15 mouse cellular contexts compared by ENCODE assay signal in genomic region chr15:83430986-83431763, GRCm38 (mm10). TPM values are rescaled to one million over a fixed set of nuclear protein-coding genes. Genes with fewer than 3 reads are reported as not detected.
DNase-seq lines count a peak whose midpoint lies in the region; ATAC-seq and TF ChIP-seq lines count a peak whose summit lies in the region.
"Had no signal": no experiment of that assay in that cellular context is flagged by ENCODE, and none has a peak within 500 bp of the region (broad histone marks: within the 10 kb centered on the region; RNA-seq: fewer than 3 reads in every experiment).

No protein-coding gene starts in this region.

- DNase-seq in heart, postnatal 4 days: no peak
- DNase-seq in lung, embryonic 14.5 days: no peak
- DNase-seq in lung, adult 18-20 months: no peak
- DNase-seq in MEL (ENCODE audit: low read depth, low spot score): no peak
- DNase-seq in liver, postnatal 0 days: no peak
- DNase-seq in retina, embryonic 14.5 days (ENCODE audit: low spot score): no peak
- DNase-seq: adrenal gland, postnatal 10 days; gastrocnemius, postnatal 36 days; kidney, adult 8-10 months; left cerebral cortex, postnatal 4 days; spleen, adult 18-20 months had no signal

- WGBS in heart, embryonic 13.5 days: 76% methylated on average over 14 of the region's 14 CpGs
- 81% methylated on average over 14 of the region's 14 CpGs for WGBS in lung, embryonic 14.5 days
- 81% methylated on average over 14 of the region's 14 CpGs for WGBS in liver, postnatal 0 days (ENCODE audit: insufficient replicate concordance)

- no peak for TF ChIP-seq POLR2A in MEL (IDR thresholded peaks at IDR 0.05; ENCODE audit: control insufficient read depth in 1 of 2, insufficient read depth in 1 of 2, low read depth in 1 of 2, low read length in 2 of 2, poor library complexity in 1 of 2)

- no peaks in the 10 kb centered on the region for H3K27me3 ChIP-seq in heart, embryonic 13.5 days (replicated peaks)
- H3K27me3 ChIP-seq in lung, embryonic 14.5 days (ENCODE audit: insufficient read depth, low read length): no peaks in the 10 kb centered on the region
- no peaks in the 10 kb centered on the region for H3K27me3 ChIP-seq in MEL (ENCODE audit: control insufficient read depth in 1 of 2, insufficient read depth in 2 of 2, low read length in 2 of 2)
- no peaks in the 10 kb centered on the region for H3K27me3 ChIP-seq in liver, postnatal 0 days (ENCODE audit: insufficient read depth, low read length)
- H3K27me3 ChIP-seq: forebrain, embryonic 15.5 days had no signal

- ATAC-seq in heart, embryonic 13.5 days (ENCODE audit: extremely low read depth, insufficient number of reproducible peaks, low FRiP score, low TSS enrichment): no peak
- no peak for ATAC-seq in lung, embryonic 14.5 days (ENCODE audit: insufficient read depth)
- ATAC-seq in liver, postnatal 0 days: no peak
- no peak for ATAC-seq in megakaryocyte-erythroid progenitor cell, adult 5-6 weeks (replicated peaks; ENCODE audit: low FRiP score, low TSS enrichment, poor library complexity, severe bottlenecking)
- ATAC-seq: forebrain, embryonic 15.5 days had no signal

- H3K9me3 ChIP-seq in heart, embryonic 13.5 days: no peaks in the 10 kb centered on the region
- no peaks in the 10 kb centered on the region for H3K9me3 ChIP-seq in lung, embryonic 14.5 days (ENCODE audit: low read depth, low read length)
- H3K9me3 ChIP-seq in MEL (replicated peaks; ENCODE audit: insufficient read depth, low read length): no peaks in the 10 kb centered on the region
- no peaks in the 10 kb centered on the region for H3K9me3 ChIP-seq in liver, postnatal 0 days (ENCODE audit: low read length)
- H3K9me3 ChIP-seq: forebrain, embryonic 15.5 days had no signal

- no peak overlapping the region for H3K4me3 ChIP-seq in heart, embryonic 13.5 days
- H3K4me3 ChIP-seq in lung, embryonic 14.5 days (ENCODE audit: low read depth, low read length): no peak overlapping the region
- peak overlapping the region in 1 of 2 experiments; percentile 96; a peak in 1 of 4 replicates for H3K4me3 ChIP-seq in MEL (ENCODE audit: control insufficient read depth in 1 of 2, insufficient read depth in 1 of 2, low read depth in 2 of 2, low read length in 2 of 2)
- peak overlapping the region; percentile 41; the same call in 1 of the 2 replicates for H3K4me3 ChIP-seq in liver, postnatal 0 days (ENCODE audit: low read depth, low read length)
- H3K4me3 ChIP-seq: forebrain, embryonic 15.5 days had no signal

- no peak for TF ChIP-seq RAD21 in MEL (IDR thresholded peaks at IDR 0.05; ENCODE audit: low read depth, low read length)

- TF ChIP-seq CTCF in lung, embryonic 14.5 days (IDR thresholded peaks at IDR 0.05; ENCODE audit: low read depth): no peak
- no peak for TF ChIP-seq CTCF in MEL (IDR thresholded peaks at IDR 0.05 in 2 of 3, conservative IDR thresholded peaks at IDR 0.05 in 1 of 3; ENCODE audit: control insufficient read depth in 1 of 3, insufficient read depth in 1 of 3, low read depth in 2 of 3, low read length in 3 of 3, poor library complexity in 1 of 3, severe bottlenecking in 1 of 3)
- no peak for TF ChIP-seq CTCF in liver, postnatal 0 days (IDR thresholded peaks at IDR 0.05; ENCODE audit: low read depth)

- TF ChIP-seq EP300 in MEL (IDR thresholded peaks at IDR 0.05; ENCODE audit: low read depth in 1 of 2, low read length in 2 of 2): no peak
- TF ChIP-seq EP300 in liver, postnatal 0 days (IDR thresholded peaks at IDR 0.05; ENCODE audit: low read depth): no peak

- H3K27ac ChIP-seq in heart, embryonic 13.5 days (replicated peaks): peak overlapping the region; percentile 32
- peak overlapping the region; percentile 82; the same call in 1 of the 2 replicates for H3K27ac ChIP-seq in lung, embryonic 14.5 days (ENCODE audit: low read depth)
- peak overlapping the region; percentile 87; the same call in 1 of the 2 replicates for H3K27ac ChIP-seq in MEL (ENCODE audit: control insufficient read depth, low read depth, low read length)
- H3K27ac ChIP-seq in liver, postnatal 0 days (ENCODE audit: low read depth): peak overlapping the region; percentile 80
- H3K27ac ChIP-seq: forebrain, embryonic 15.5 days; hindbrain, embryonic 14.5 days had no signal

- H3K36me3 ChIP-seq in heart, embryonic 13.5 days: no peaks in the 10 kb centered on the region
- H3K36me3 ChIP-seq in lung, embryonic 14.5 days (ENCODE audit: insufficient read depth): no peaks in the 10 kb centered on the region
- peaks cover 0 to 63% of the 10 kb centered on the region in 2 experiments for H3K36me3 ChIP-seq in MEL (ENCODE audit: control insufficient read depth in 1 of 2, insufficient read depth in 2 of 2, low read length in 2 of 2)
- no peaks in the 10 kb centered on the region for H3K36me3 ChIP-seq in liver, postnatal 0 days (replicated peaks; ENCODE audit: insufficient read depth, low read length)
- H3K36me3 ChIP-seq: forebrain, embryonic 15.5 days had no signal

- H3K79me2 ChIP-seq in MEL (ENCODE audit: control insufficient read depth, insufficient read depth, low read length, poor library complexity): peaks cover 57% of the 10 kb centered on the region

- H3K9ac ChIP-seq in heart, embryonic 13.5 days: no peak overlapping the region; the same call in 1 of the 2 replicates
- no peak overlapping the region for H3K9ac ChIP-seq in lung, embryonic 14.5 days
- peak overlapping the region; percentile 74; the same call in 1 of the 2 replicates for H3K9ac ChIP-seq in MEL (ENCODE audit: control insufficient read depth, low read depth, low read length, poor library complexity, severe bottlenecking)
- no peak overlapping the region for H3K9ac ChIP-seq in liver, postnatal 0 days (replicated peaks)
- H3K9ac ChIP-seq: forebrain, embryonic 15.5 days; hindbrain, embryonic 14.5 days had no signal

- H3K4me1 ChIP-seq in heart, embryonic 13.5 days: peaks cover 98% of the 10 kb centered on the region
- H3K4me1 ChIP-seq in lung, embryonic 14.5 days (ENCODE audit: insufficient read depth): peaks cover 15% of the 10 kb centered on the region
- peaks cover 48 to 54% of the 10 kb centered on the region in 2 experiments for H3K4me1 ChIP-seq in MEL (ENCODE audit: control insufficient read depth in 1 of 2, insufficient read depth in 2 of 2, low read length in 2 of 2)
- peaks cover 54% of the 10 kb centered on the region for H3K4me1 ChIP-seq in liver, postnatal 0 days (ENCODE audit: insufficient read depth)

- H3K4me2 ChIP-seq in heart, embryonic 13.5 days: peak overlapping the region; percentile 60; the same call in 1 of the 2 replicates
- H3K4me2 ChIP-seq in lung, embryonic 14.5 days: peak overlapping the region; percentile 45; the same call in 1 of the 2 replicates
- H3K4me2 ChIP-seq in liver, postnatal 0 days (ENCODE audit: low read depth, low read length): peak overlapping the region; percentile 76
- H3K4me2 ChIP-seq: forebrain, embryonic 15.5 days; hindbrain, embryonic 14.5 days had no signal

TF ChIP-seq in MEL, 35 proteins besides CTCF, POLR2A, EP300 and RAD21:
- TF ChIP-seq MYC (IDR thresholded peaks at IDR 0.05; ENCODE audit: low read depth, low read length) (no peak), TCF12 (IDR thresholded peaks at IDR 0.05; ENCODE audit: low read depth, low read length) (no peak)

RNA-seq across cellular contexts. Expression of gene Pacsin2, which starts 33.2 kb away (rescaled TPM):
- 56.8 and 57.8 TPM in 2 replicates for polyA plus RNA-seq in heart, embryonic 13.5 days (2015; fragmentation: Nextera tagmentation; extraction: Ambion mirVana)
- 100 to 1,000 TPM; 136 to 147 TPM for total RNA-seq in heart, postnatal 4 days (2021)
- polyA plus RNA-seq in lung, embryonic 14.5 days (2014; fragmentation: Nextera tagmentation; extraction: Ambion mirVana): 62.3 and 63.8 TPM in 2 replicates
- 58.7 and 64.7 TPM in 2 replicates for total RNA-seq in MEL (2012; rRNA removed)
- 100 to 1,000 TPM; 103 to 425 TPM for polyA plus RNA-seq in MEL (2012; ENCODE audit: insufficient read depth in 1 of 2, insufficient read length in 2 of 2, low read depth in 1 of 2, low replicate concordance in 2 of 2, missing spikeins in 1 of 2)
- polyA plus RNA-seq in liver, postnatal 0 days (2015; fragmentation: Nextera tagmentation; extraction: Ambion mirVana): 20.6 and 24.3 TPM in 2 replicates
- 86.5 and 107 TPM in 2 replicates for total RNA-seq in megakaryocyte-erythroid progenitor cell, adult 5-6 weeks (2014; fragmentation: Nextera tagmentation)
- 123 and 138 TPM in 2 replicates for total RNA-seq in megakaryocyte-erythroid progenitor cell, adult 5-6 weeks (2017)

Comparison
In these comparisons a context has a peak if more than half of its experiments do, and no peak if none do; other contexts are left out.
1. H3K27ac ChIP-seq: peak in every context shown above with its lines; median percentile 87 in MEL; 82 in lung, embryonic 14.5 days; 80 in liver, postnatal 0 days; 32 in heart, embryonic 13.5 days.